Mouse (Mus musculus): ENCODE results near the gene Ntrk2.

The Ntrk2 gene

GRCm38 (mm10) chr13:59144321-59144856, 338.0 kb downstream of the Ntrk2 start:
- DNase-seq, result no peak

- DNase-seq, result no peak
These were observed 339.5 kb downstream of the Ntrk2 start for GRCm38 (mm10) chr13:59145677-59146555.

GRCm38 (mm10) chr13:59146616-59147015, 340.2 kb downstream of the Ntrk2 start:
- no peak for DNase-seq

GRCm38 (mm10) chr13:59147976-59148375, 341.6 kb downstream of the Ntrk2 start:
- no peak for DNase-seq

GRCm38 (mm10) chr13:59148793-59149192, 342.4 kb downstream of the Ntrk2 start:
- no peak for DNase-seq

- DNase-seq, result no peak
These were observed 357.6 kb downstream of the Ntrk2 start for GRCm38 (mm10) chr13:59164015-59164414.

- DNase-seq, result no peak
These were observed 367.5 kb downstream of the Ntrk2 start for GRCm38 (mm10) chr13:59173840-59174239.

GRCm38 (mm10) chr13:59176021-59176420, 369.7 kb downstream of the Ntrk2 start:
- DNase-seq, result no peak

GRCm38 (mm10) chr13:59176485-59176884, 370.1 kb downstream of the Ntrk2 start:
- DNase-seq, result no peak

- DNase-seq, result no peak
These were observed 370.6 kb downstream of the Ntrk2 start for GRCm38 (mm10) chr13:59177003-59177402.

GRCm38 (mm10) chr13:59179986-59180385, 373.6 kb downstream of the Ntrk2 start:
- no peak for DNase-seq

- DNase-seq, result no peak
These were observed 374.4 kb downstream of the Ntrk2 start for GRCm38 (mm10) chr13:59180781-59181180.

- DNase-seq, result no peak
These were observed 375.0 kb downstream of the Ntrk2 start for GRCm38 (mm10) chr13:59181188-59181947.

- no peak for DNase-seq
These were observed 376.3 kb downstream of the Ntrk2 start for GRCm38 (mm10) chr13:59182630-59183029.

All from thymus, postnatal 14 days (tissue).